Mouse (Mus musculus) MEL (cell line): Measurements from ENCODE around the gene Psen1.

Experiments used
- CHD1 ChIP-seq: IDR thresholded peaks from 2 replicates; pipeline ENCODE4 v1.6.1; 2012; ENCODE audit warnings: low read depth, mild to moderate bottlenecking, inconsistent platforms, low read length, improper control_type of control experiment
- CTCF ChIP-seq, 3 experiments: IDR thresholded peaks in 2 of 3; conservative IDR thresholded peaks in 1 of 3; 2 replicates each; pipeline ENCODE4 v1.5.1; 2011 to 2012; ENCODE audit warnings: low read length in 3 of 3, low read depth in 2 of 3, mild to moderate bottlenecking in 2 of 3, improper control_type of control experiment in 1 of 3, inconsistent platforms in 1 of 3, mixed read lengths in 1 of 3, moderate library complexity in 1 of 3; ENCODE audit not compliant: control insufficient read depth in 1 of 3, insufficient read depth in 1 of 3, poor library complexity in 1 of 3, severe bottlenecking in 1 of 3
- GABPA ChIP-seq: IDR thresholded peaks from 2 replicates; pipeline ENCODE4 v1.6.1; 2012; ENCODE audit warnings: low read depth, mild to moderate bottlenecking, inconsistent platforms, low read length, improper control_type of control experiment, moderate library complexity

DNA sequence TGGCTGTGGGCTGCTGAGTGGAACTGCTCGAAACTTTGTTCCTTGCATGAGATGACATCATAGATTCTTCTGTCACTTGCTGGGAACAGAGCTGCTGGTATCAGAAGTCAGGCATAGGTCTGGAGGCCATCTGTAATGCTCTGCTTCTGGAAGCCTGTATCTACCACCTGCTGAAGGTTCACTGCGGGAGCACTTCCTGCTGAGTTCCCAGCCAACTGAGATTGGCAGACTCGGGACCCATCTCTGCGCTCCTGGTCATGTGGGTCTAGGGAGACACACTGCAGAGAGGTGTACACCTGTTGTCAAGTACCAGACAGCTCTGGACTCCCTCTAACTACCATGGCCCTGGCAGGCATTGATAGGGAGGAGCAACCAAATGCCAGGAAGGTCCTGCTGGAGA, 54.9 kb downstream of the Psen1 start:
- no peak for TF ChIP-seq CTCF (IDR thresholded peaks at IDR 0.05 in 2 of 3, conservative IDR thresholded peaks at IDR 0.05 in 1 of 3; ENCODE audit: control insufficient read depth in 1 of 3, insufficient read depth in 1 of 3, low read depth in 2 of 3, low read length in 3 of 3, poor library complexity in 1 of 3, severe bottlenecking in 1 of 3)
- no peak for TF ChIP-seq CHD1
- no peak for TF ChIP-seq GABPA
